Mouse (Mus musculus) CD4-positive, CD25-positive, alpha-beta regulatory T cell, adult 9 weeks (primary cell): Measurements from ENCODE around the gene Scrg1. TPM values are rescaled to one million over a fixed set of nuclear protein-coding genes. Genes with fewer than 3 reads are reported as not detected.

Experiments used
- polyA plus RNA-seq: library from polyadenylated mRNA; unstranded; fragments of 100-300 nt; shearing (Covaris generic); gene quantifications from one replicate; pipeline ENCODE4 v1.2.1, GENCODE M21; 2017

Gene Scrg1
- polyA plus RNA-seq, result not detected

GRCm38 (mm10) chr8:57455765-57456164 is at the start of gene Scrg1:
TSS of gene Scrg1 (plus strand) at chr8:57455923.

DNA sequence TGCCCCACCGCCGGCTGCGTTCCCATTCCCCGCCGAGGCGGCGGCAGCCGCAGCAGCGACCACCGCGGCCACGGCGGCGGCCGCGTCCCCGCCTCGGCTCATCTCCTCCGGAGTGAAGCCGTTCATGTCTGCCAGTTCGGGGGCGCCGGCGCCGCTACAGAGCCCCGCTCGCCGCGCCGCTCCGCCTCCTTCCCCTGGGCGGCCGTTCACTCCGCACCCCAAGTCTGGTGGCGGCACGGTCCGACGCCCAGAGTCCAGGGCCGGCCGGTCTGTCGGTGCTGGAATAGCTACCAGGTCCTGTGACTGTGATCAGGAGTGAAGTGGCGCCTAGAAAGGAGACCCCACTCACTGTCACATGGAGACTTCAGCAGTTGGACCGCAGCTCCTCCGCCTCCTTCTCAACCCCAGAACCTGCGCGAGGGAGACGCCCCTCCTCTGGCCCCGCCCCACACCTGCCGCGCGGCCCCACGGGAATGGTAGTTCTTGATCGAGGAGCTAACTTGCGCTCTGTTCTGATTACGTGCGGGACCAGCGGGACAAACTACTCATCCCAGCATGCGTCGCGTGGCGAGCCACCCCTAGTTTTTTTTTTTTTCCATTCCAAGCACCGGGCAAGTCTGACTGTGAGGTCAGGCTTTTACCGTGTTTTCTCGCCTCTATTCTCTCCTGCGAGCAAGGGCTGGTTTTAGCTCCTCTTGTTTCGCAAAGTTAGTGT is 31.9 kb downstream of the Scrg1 start, which contains the start of gene Sap30:
Gene Sap30 (minus strand): TSS at position 420 of the 715 bp plus-strand sequence.

GRCm38 (mm10) chr8:57511316-57512118 is 55.8 kb downstream of the Scrg1 start, which contains the start of gene Hmgb2:
TSS of gene Hmgb2 (plus strand) at chr8:57511907.

Other genes with a start within 250 kb of the Scrg1 start
- not detected for gene Hand2, start 134.9 kb upstream of the Scrg1 start, polyA plus RNA-seq
- gene Sap30, start 31.9 kb downstream of the Scrg1 start, polyA plus RNA-seq, result 0.47 TPM
- gene Hmgb2, start 56.0 kb downstream of the Scrg1 start, polyA plus RNA-seq, result 142 TPM
- gene Galnt7, start 197.1 kb downstream of the Scrg1 start, polyA plus RNA-seq, result 46.4 TPM